Mouse (Mus musculus) E14TG2a.4 (cell line): ENCODE data around the gene Eprs.

ENCODE experiments used
- CTCF ChIP-seq: conservative IDR thresholded peaks from 2 replicates; pipeline ENCODE4 v1.5.1; 2014; ENCODE audit warnings: low read length
- NANOG ChIP-seq: IDR thresholded peaks from 2 replicates; pipeline ENCODE4 v1.6.1; 2014; ENCODE audit warnings: borderline replicate concordance, low read length, mixed read lengths

DNA sequence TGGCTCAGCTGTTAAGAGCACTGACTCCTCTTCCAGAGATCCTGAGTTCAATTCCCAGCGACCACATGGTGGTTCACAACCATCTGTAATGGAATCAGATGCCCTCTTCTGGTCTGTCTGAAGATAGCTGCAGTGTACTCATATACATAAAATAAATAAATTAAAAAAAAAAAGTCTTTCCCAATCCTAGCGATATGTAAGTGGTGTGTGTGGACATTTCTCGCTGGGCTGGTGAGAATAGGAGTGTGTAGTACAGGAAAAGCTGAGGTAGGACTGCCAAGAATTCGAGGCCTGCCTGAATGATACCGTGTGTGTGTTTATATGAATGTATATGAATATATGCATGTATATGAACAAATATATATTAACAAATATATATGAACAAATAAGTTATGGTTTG is 31.5 kb upstream of the Eprs start:
- no peak for TF ChIP-seq CTCF
- no peak for TF ChIP-seq NANOG
